Mouse (Mus musculus) bone marrow macrophage, adult 2 months (primary cell): ENCODE data around the gene Acbd3. TPM values are rescaled to one million over a fixed set of nuclear protein-coding genes. Genes with fewer than 3 reads are reported as not detected.

Experiments used
- H3K27ac ChIP-seq: 2 replicates; pipeline ENCODE4 v1.5.1; 2012; ENCODE audit warnings: low read depth, low read length; ENCODE audit not compliant: insufficient read depth
- H3K4me1 ChIP-seq: 2 replicates; pipeline ENCODE4 v1.6.1; 2012; ENCODE audit warnings: low read length; ENCODE audit not compliant: control insufficient read depth, insufficient read depth
- H3K4me3 ChIP-seq: 2 replicates; pipeline ENCODE4 v1.5.1; 2012; ENCODE audit warnings: mild to moderate bottlenecking, low read length, moderate library complexity; ENCODE audit not compliant: insufficient read depth
- CTCF ChIP-seq: IDR thresholded peaks from 2 replicates; pipeline ENCODE4 v1.5.1; 2012; ENCODE audit warnings: low read depth, mild to moderate bottlenecking, low read length, moderate library complexity
- POLR2A ChIP-seq: IDR thresholded peaks from 2 replicates; pipeline ENCODE4 v1.6.1; 2012; ENCODE audit warnings: mild to moderate bottlenecking, low read depth, low read length, borderline replicate concordance
- polyA plus RNA-seq: library from polyadenylated mRNA; stranded (reverse); fragments of >200 nt; gene quantifications from 2 replicates; pipeline ENCODE4 v1.2.4, GENCODE M21; 2012; ENCODE audit not compliant: missing spikeins, insufficient read depth, insufficient read length

Gene Acbd3
- polyA plus RNA-seq, 1 experiment = 36.9 TPM

GRCm38 (mm10) chr1:180777660-180778402, 52.0 kb downstream of the Acbd3 start:
- peak overlapping the region; percentile 87 for H3K27ac ChIP-seq
- TF ChIP-seq CTCF (no peak), POLR2A (peak; percentile 40; the same call in 1 of the 2 replicates)

GRCm38 (mm10) chr1:180778403-180778754, 52.5 kb downstream of the Acbd3 start:
- Histone ChIP-seq H3K27ac (no peak overlapping the region), H3K4me1 (peaks cover 17% of the 10 kb centered on the region), H3K4me3 (peak overlapping the region; percentile 76)
- TF ChIP-seq POLR2A (no peak), CTCF (no peak)

More at GRCm38 (mm10) chr1:180777660-180778402, 52.0 kb downstream of the Acbd3 start:
- H3K4me1 ChIP-seq = peaks cover 17% of the 10 kb centered on the region
- H3K4me3 ChIP-seq = peak overlapping the region; percentile 76

GRCm38 (mm10) chr1:180778941-180779340, 53.1 kb downstream of the Acbd3 start:
- Histone ChIP-seq H3K4me1 (peaks cover 17% of the 10 kb centered on the region), H3K4me3 (no peak overlapping the region), H3K27ac (no peak overlapping the region)
- TF ChIP-seq CTCF (no peak), POLR2A (no peak)

- no peak overlapping the region for H3K27ac ChIP-seq
- H3K4me1 ChIP-seq = peaks cover 16% of the 10 kb centered on the region
- TF ChIP-seq CTCF = no peak
- TF ChIP-seq POLR2A = no peak
- no peak overlapping the region for H3K4me3 ChIP-seq
Measured at GRCm38 (mm10) chr1:180780291-180780690, 54.4 kb downstream of the Acbd3 start.

GRCm38 (mm10) chr1:180781250-180781649, 55.4 kb downstream of the Acbd3 start:
- H3K4me1 ChIP-seq = peaks cover 7% of the 10 kb centered on the region
- H3K4me3 ChIP-seq = no peak overlapping the region
- no peak overlapping the region for H3K27ac ChIP-seq
- TF ChIP-seq POLR2A (no peak), CTCF (no peak)

GRCm38 (mm10) chr1:180782906-180783579, 57.2 kb downstream of the Acbd3 start:
- H3K4me1 ChIP-seq = peaks cover 2% of the 10 kb centered on the region; the same call in 1 of the 2 replicates
- H3K4me3 ChIP-seq = no peak overlapping the region
- no peak for TF ChIP-seq CTCF
- H3K27ac ChIP-seq = no peak overlapping the region

- no peak for TF ChIP-seq POLR2A
- Histone ChIP-seq H3K4me1 (peaks cover 2% of the 10 kb centered on the region; the same call in 1 of the 2 replicates), H3K27ac (no peak overlapping the region), H3K4me3 (no peak overlapping the region)
Measured at GRCm38 (mm10) chr1:180783580-180783928, 57.7 kb downstream of the Acbd3 start.

- TF ChIP-seq POLR2A (no peak), CTCF (no peak)
- H3K27ac ChIP-seq = no peak overlapping the region
- peaks cover 19% of the 10 kb centered on the region for H3K4me1 ChIP-seq
- no peak overlapping the region for H3K4me3 ChIP-seq
Measured at GRCm38 (mm10) chr1:180791821-180792480, 66.1 kb downstream of the Acbd3 start.

- TF ChIP-seq CTCF = no peak
- TF ChIP-seq POLR2A = no peak
- Histone ChIP-seq H3K4me3 (no peak overlapping the region), H3K4me1 (peaks cover 19% of the 10 kb centered on the region), H3K27ac (no peak overlapping the region)
Measured at GRCm38 (mm10) chr1:180792814-180793213, 67.0 kb downstream of the Acbd3 start.

GRCm38 (mm10) chr1:180793445-180794117, 67.7 kb downstream of the Acbd3 start:
- no peak overlapping the region for H3K27ac ChIP-seq
- H3K4me1 ChIP-seq = peaks cover 19% of the 10 kb centered on the region
- no peak overlapping the region for H3K4me3 ChIP-seq
- TF ChIP-seq CTCF (no peak), POLR2A (no peak)
